Mouse (Mus musculus) intestine, postnatal 0 days (tissue): ENCODE measurements around the gene Dst. TPM values are rescaled to one million over a fixed set of nuclear protein-coding genes. Genes with fewer than 3 reads are reported as not detected.

ENCODE experiments used
- ATAC-seq: fragments of 200-750 bp; cut with Nextera tagmentation; 2 replicates; pipeline ENCODE4 v1.8.0; 2017; ENCODE audit warnings: mild to moderate bottlenecking, moderate TSS enrichment, moderate library complexity
- H3K27ac ChIP-seq: fragments of 300-500 bp; sonication (generic); 2 replicates; pipeline ENCODE4 v1.5.1; 2014; ENCODE audit warnings: mild to moderate bottlenecking, low read depth, low read length, moderate library complexity
- H3K27me3 ChIP-seq: fragments of 300-500 bp; sonication (generic); replicated peaks from 2 replicates; pipeline ENCODE4 v1.6.1; 2014; ENCODE audit warnings: low read length, mixed read lengths; ENCODE audit not compliant: control insufficient read depth, insufficient read depth
- H3K36me3 ChIP-seq: fragments of 300-500 bp; sonication (generic); 2 replicates; pipeline ENCODE4 v1.6.1; 2014; ENCODE audit warnings: mild to moderate bottlenecking, moderate library complexity; ENCODE audit not compliant: control insufficient read depth, insufficient read depth
- H3K4me1 ChIP-seq: fragments of 300-500 bp; sonication (generic); replicated peaks from 2 replicates; pipeline ENCODE4 v1.6.1; 2014; ENCODE audit warnings: antibody characterized with exemption, low read length, mixed read lengths; ENCODE audit not compliant: control insufficient read depth, insufficient read depth
- H3K4me2 ChIP-seq: fragments of 300-500 bp; sonication (generic); replicated peaks from 2 replicates; pipeline ENCODE4 v1.6.1; 2014; ENCODE audit warnings: low read depth, mild to moderate bottlenecking, moderate library complexity
- H3K4me3 ChIP-seq: fragments of 300-500 bp; sonication (generic); 2 replicates; pipeline ENCODE4 v1.5.1; 2014; ENCODE audit warnings: low read depth, low read length
- H3K9ac ChIP-seq: fragments of 300-500 bp; sonication (generic); 2 replicates; pipeline ENCODE4 v1.6.1; 2014; ENCODE audit warnings: mild to moderate bottlenecking, low read depth, low read length
- H3K9me3 ChIP-seq: fragments of 300-500 bp; sonication (generic); 2 replicates; pipeline ENCODE4 v1.6.1; 2016; ENCODE audit warnings: mixed run types; ENCODE audit not compliant: control insufficient read depth
- CTCF ChIP-seq: sonication (generic); IDR thresholded peaks from 2 replicates; pipeline ENCODE4 v1.5.1; 2016; ENCODE audit warnings: low read depth, mild to moderate bottlenecking, control low read depth, antibody characterized with exemption, moderate library complexity
- WGBS: fragments of 180-500 bp; shearing (Covaris S2); extraction: QIAGEN DNeasy Blood & Tissue Kit; methylation state at CpG from one replicate; pipeline ENCODE4 v1.1.7; 2014; 5-methylcytosine and 5-hydroxymethylcytosine counted together
- polyA plus RNA-seq: library from polyadenylated mRNA; unstranded; fragments of >200 nt; fragmentation: Nextera tagmentation; extraction: Ambion mirVana; gene quantifications from 2 replicates; pipeline ENCODE4 v1.2.1, GENCODE M21; 2015

Dst gene
- polyA plus RNA-seq, 1 experiment from 2014 or later: 19.0 TPM

GRCm38 (mm10) chr1:33975333-33975732, 67.3 kb downstream of the Dst start:
- H3K27me3 ChIP-seq: no peaks in the 10 kb centered on the region
- ATAC-seq: no peak
- no peaks in the 10 kb centered on the region for H3K4me1 ChIP-seq
- no peaks in the 10 kb centered on the region for H3K36me3 ChIP-seq
- WGBS: 62% methylated on average over 4 of the region's 4 CpGs
- H3K9me3 ChIP-seq: no peaks in the 10 kb centered on the region
- no peak overlapping the region for H3K4me2 ChIP-seq
- H3K9ac ChIP-seq: no peak overlapping the region
- no peak for TF ChIP-seq CTCF
- H3K4me3 ChIP-seq: no peak overlapping the region
- no peak overlapping the region for H3K27ac ChIP-seq

DNA sequence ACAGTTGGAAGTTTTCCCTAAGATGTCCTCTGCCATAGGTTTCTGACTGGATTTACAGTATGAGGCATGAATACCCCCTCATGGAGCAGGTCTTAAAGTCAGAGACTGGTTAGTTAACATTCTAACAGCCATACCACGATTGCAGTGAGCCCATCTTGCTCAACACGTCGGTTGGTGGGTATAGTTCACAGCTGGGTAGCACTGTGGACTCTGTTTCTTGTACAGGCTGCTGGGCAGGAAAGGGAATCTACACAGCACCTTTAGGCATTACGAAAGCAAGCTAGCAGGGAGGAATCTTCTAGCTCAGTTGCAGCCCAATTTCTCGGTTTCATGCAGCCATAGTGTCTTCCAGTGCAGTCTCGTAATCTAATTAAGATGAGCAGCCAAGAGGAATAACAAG, 69.8 kb downstream of the Dst start:
- 88% methylated on average over 6 of the region's 6 CpGs for WGBS
- no peak overlapping the region for H3K9ac ChIP-seq
- ATAC-seq: no peak
- no peaks in the 10 kb centered on the region for H3K27me3 ChIP-seq
- H3K36me3 ChIP-seq: no peaks in the 10 kb centered on the region
- H3K9me3 ChIP-seq: no peaks in the 10 kb centered on the region
- H3K4me2 ChIP-seq: no peak overlapping the region
- no peaks in the 10 kb centered on the region for H3K4me1 ChIP-seq
- H3K27ac ChIP-seq: no peak overlapping the region
- H3K4me3 ChIP-seq: no peak overlapping the region
- TF ChIP-seq CTCF: no peak

- no peak for ATAC-seq
- no peak for TF ChIP-seq CTCF
Measured at GRCm38 (mm10) chr1:33980420-33980819, 72.4 kb downstream of the Dst start.

DNA sequence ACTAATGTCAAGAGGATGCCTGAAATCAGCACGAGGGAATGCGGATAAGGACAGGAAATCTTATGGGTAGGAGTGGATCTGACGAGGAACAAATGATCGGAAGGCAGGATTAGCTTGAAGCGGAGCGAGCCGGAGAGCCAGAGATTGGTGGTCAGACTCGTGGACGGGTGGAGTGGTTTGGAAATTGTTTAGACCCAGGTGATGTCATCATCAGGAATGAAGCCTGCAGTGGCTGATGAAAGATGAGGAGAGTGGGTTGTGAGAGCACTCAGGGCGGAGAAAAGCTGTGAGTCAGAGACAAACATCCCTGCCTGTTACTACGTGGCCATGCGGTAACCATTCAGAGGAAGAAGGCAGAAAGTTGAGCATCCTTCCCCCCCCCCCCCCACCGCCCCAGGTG, 81.6 kb downstream of the Dst start:
- H3K36me3 ChIP-seq: no peaks in the 10 kb centered on the region
- H3K4me2 ChIP-seq: no peak overlapping the region
- H3K4me1 ChIP-seq: no peaks in the 10 kb centered on the region
- no peak overlapping the region for H3K4me3 ChIP-seq
- 75% methylated on average over 13 of the region's 13 CpGs for WGBS
- no peak overlapping the region for H3K27ac ChIP-seq
- no peaks in the 10 kb centered on the region for H3K9me3 ChIP-seq
- no peak for ATAC-seq
- H3K9ac ChIP-seq: no peak overlapping the region
- TF ChIP-seq CTCF: no peak
- H3K27me3 ChIP-seq: no peaks in the 10 kb centered on the region

More at GRCm38 (mm10) chr1:33980420-33980819, 72.4 kb downstream of the Dst start:
- Histone ChIP-seq H3K9me3 (no peaks in the 10 kb centered on the region), H3K27ac (no peak overlapping the region), H3K4me3 (no peak overlapping the region), H3K4me2 (no peak overlapping the region), H3K27me3 (no peaks in the 10 kb centered on the region), H3K9ac (no peak overlapping the region), H3K4me1 (no peaks in the 10 kb centered on the region), H3K36me3 (no peaks in the 10 kb centered on the region)
- WGBS: 87% methylated on average over 12 of the region's 12 CpGs

- H3K9me3 ChIP-seq: no peaks in the 10 kb centered on the region
- no peak overlapping the region for H3K4me2 ChIP-seq
- H3K36me3 ChIP-seq: no peaks in the 10 kb centered on the region
- no peaks in the 10 kb centered on the region for H3K27me3 ChIP-seq
- H3K9ac ChIP-seq: no peak overlapping the region
- no peak for TF ChIP-seq CTCF
- H3K27ac ChIP-seq: no peak overlapping the region
- no peak for ATAC-seq
- WGBS: 88% methylated on average over 6 of the region's 6 CpGs
- no peaks in the 10 kb centered on the region for H3K4me1 ChIP-seq
- H3K4me3 ChIP-seq: no peak overlapping the region
Measured at GRCm38 (mm10) chr1:33991067-33991466, 83.0 kb downstream of the Dst start.

DNA sequence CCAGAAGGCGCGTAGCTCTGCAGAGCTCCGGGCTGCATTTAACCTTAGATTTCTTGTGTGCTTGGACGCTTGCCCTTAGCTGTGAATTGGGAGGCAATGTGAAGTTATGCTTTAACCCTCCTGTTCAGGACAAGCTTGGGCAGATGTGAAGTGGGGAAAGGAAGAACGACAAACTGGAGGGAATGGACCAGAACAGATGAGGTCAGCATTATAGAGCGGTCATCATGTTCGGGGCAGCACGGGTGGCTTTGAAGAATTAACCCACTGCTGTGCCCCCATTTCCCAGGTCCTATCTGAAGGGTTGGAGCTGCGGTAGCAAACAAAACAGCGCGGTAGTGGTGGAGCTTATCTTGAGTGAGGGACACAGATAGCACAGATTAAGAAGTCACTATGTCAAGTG, 84.8 kb downstream of the Dst start:
- Histone ChIP-seq H3K4me3 (no peak overlapping the region), H3K4me1 (no peaks in the 10 kb centered on the region), H3K36me3 (no peaks in the 10 kb centered on the region), H3K27me3 (no peaks in the 10 kb centered on the region), H3K9me3 (no peaks in the 10 kb centered on the region), H3K9ac (no peak overlapping the region), H3K27ac (no peak overlapping the region), H3K4me2 (no peak overlapping the region)
- WGBS: 72% methylated on average over 11 of the region's 11 CpGs
- no peak for TF ChIP-seq CTCF
- ATAC-seq: no peak

DNA sequence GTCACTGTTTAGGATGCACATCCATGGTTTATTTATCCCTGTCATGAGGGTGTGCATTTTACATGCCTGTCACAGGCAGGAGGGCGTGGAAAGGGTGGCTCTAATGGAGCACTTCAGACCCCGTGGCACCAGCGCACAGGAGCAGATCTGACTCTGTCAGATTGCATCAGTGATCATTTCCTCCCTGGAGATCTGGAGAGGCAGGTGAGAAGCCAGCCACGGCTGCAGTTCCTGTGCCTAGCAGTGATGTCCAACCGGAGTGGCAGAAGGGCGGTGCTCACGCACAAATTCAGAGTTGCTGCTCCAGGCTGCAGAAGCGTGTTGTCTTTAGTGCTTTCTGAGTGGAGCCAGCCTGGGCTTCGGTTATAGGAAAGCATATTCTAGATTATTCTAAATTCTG, 86.2 kb downstream of the Dst start:
- Histone ChIP-seq H3K4me2 (no peak overlapping the region), H3K27ac (no peak overlapping the region), H3K4me3 (no peak overlapping the region), H3K9me3 (no peaks in the 10 kb centered on the region), H3K36me3 (no peaks in the 10 kb centered on the region), H3K9ac (no peak overlapping the region), H3K27me3 (no peaks in the 10 kb centered on the region), H3K4me1 (no peaks in the 10 kb centered on the region)
- 49% methylated on average over 9 of the region's 9 CpGs for WGBS
- no peak for TF ChIP-seq CTCF
- no peak for ATAC-seq
